Comparison of ENCODE assay signal across 12 mouse cellular contexts in genomic region chr16:62322809-62323208, GRCm38 (mm10).
A peak's percentile ranks its signal among the peaks of the same experiment; 100 is the strongest.
DNase-seq lines count a peak whose midpoint lies in the region; ATAC-seq and TF ChIP-seq lines count a peak whose summit lies in the region.
"Had no signal": no experiment of that assay in that cellular context is flagged by ENCODE, and none has a peak within 500 bp of the region (broad histone marks: within the 10 kb centered on the region; RNA-seq: fewer than 3 reads in every experiment).

No protein-coding gene starts in this region.

- no peaks in the 10 kb centered on the region for H3K27me3 ChIP-seq in embryonic facial prominence, embryonic 11.5 days (ENCODE audit: control insufficient read depth, insufficient read depth, low read length)
- no peaks in the 10 kb centered on the region for H3K27me3 ChIP-seq in embryonic facial prominence, embryonic 10.5 days (replicated peaks; ENCODE audit: low read depth, poor library complexity, severe bottlenecking)
- H3K27me3 ChIP-seq in kidney, postnatal 0 days (ENCODE audit: insufficient read depth, low read length), result no peaks in the 10 kb centered on the region
- H3K27me3 ChIP-seq: heart, embryonic 13.5 days; liver, embryonic 15.5 days had no signal

- ATAC-seq in embryonic facial prominence, embryonic 11.5 days (replicated peaks; ENCODE audit: insufficient number of reproducible peaks, low FRiP score, low TSS enrichment, low read depth), result 0 out of 2 replicates have a peak, but pooled peaks have one; percentile 44
- ATAC-seq in kidney, postnatal 0 days (replicated peaks; ENCODE audit: low FRiP score, low read depth), result no peak

- no peaks in the 10 kb centered on the region for H3K36me3 ChIP-seq in embryonic facial prominence, embryonic 11.5 days (replicated peaks; ENCODE audit: control insufficient read depth, insufficient read depth, low read depth, low read length)
- no peaks in the 10 kb centered on the region for H3K36me3 ChIP-seq in embryonic facial prominence, embryonic 10.5 days (replicated peaks)
- H3K36me3 ChIP-seq in kidney, postnatal 0 days (ENCODE audit: insufficient read depth, low read length), result no peaks in the 10 kb centered on the region
- H3K36me3 ChIP-seq: heart, embryonic 13.5 days; liver, embryonic 15.5 days had no signal

- DNase-seq in embryonic facial prominence, embryonic 11.5 days (ENCODE audit: low spot score), result no peak
- no peak for DNase-seq in embryonic facial prominence, embryonic 10.5 days (ENCODE audit: low spot score)
- peak; percentile 7 for DNase-seq in kidney, postnatal 0 days (ENCODE audit: low spot score)
- no peak for DNase-seq in kidney, adult 11 months
- peak; percentile 8 to 9 for DNase-seq in right cerebral cortex, postnatal 36 days (ENCODE audit: low spot score in 2 of 2)
- DNase-seq in right cerebral cortex, postnatal 14 days, result no peak
- DNase-seq in urinary bladder, postnatal 14 days (ENCODE audit: low spot score), result no peak
- DNase-seq in thymus, adult 18-20 months, result no peak
- DNase-seq: gastrocnemius, adult 2 months; thymus, postnatal 4 days had no signal

- H3K4me2 ChIP-seq in embryonic facial prominence, embryonic 11.5 days (ENCODE audit: low read depth, low read length), result no peak overlapping the region
- no peak overlapping the region for H3K4me2 ChIP-seq in kidney, postnatal 0 days (ENCODE audit: low read length)
- H3K4me2 ChIP-seq: heart, embryonic 13.5 days; liver, embryonic 15.5 days had no signal

- peak; percentile 51 for TF ChIP-seq CTCF in kidney, postnatal 0 days (IDR thresholded peaks at IDR 0.05; ENCODE audit: low read depth)

- no peaks in the 10 kb centered on the region for H3K9me3 ChIP-seq in embryonic facial prominence, embryonic 11.5 days (replicated peaks; ENCODE audit: control insufficient read depth, low read length)
- no peaks in the 10 kb centered on the region for H3K9me3 ChIP-seq in embryonic facial prominence, embryonic 10.5 days
- no peaks in the 10 kb centered on the region for H3K9me3 ChIP-seq in kidney, postnatal 0 days (replicated peaks; ENCODE audit: low read length)
- H3K9me3 ChIP-seq: heart, embryonic 13.5 days; liver, embryonic 15.5 days had no signal

- WGBS in embryonic facial prominence, embryonic 11.5 days, result 88% methylated on average over 1 of the region's 1 CpGs
- 76% methylated on average over 1 of the region's 1 CpGs for WGBS in embryonic facial prominence, embryonic 10.5 days
- WGBS in kidney, postnatal 0 days, result 90% methylated on average over 1 of the region's 1 CpGs

- H3K4me1 ChIP-seq in embryonic facial prominence, embryonic 11.5 days (ENCODE audit: control insufficient read depth, insufficient read depth, low read length), result no peaks in the 10 kb centered on the region
- no peaks in the 10 kb centered on the region for H3K4me1 ChIP-seq in embryonic facial prominence, embryonic 10.5 days
- H3K4me1 ChIP-seq in kidney, postnatal 0 days (replicated peaks; ENCODE audit: insufficient read depth, low read length), result no peaks in the 10 kb centered on the region
- H3K4me1 ChIP-seq: heart, embryonic 13.5 days; liver, embryonic 15.5 days had no signal

- no peak overlapping the region for H3K9ac ChIP-seq in embryonic facial prominence, embryonic 11.5 days (replicated peaks; ENCODE audit: low read length)
- no peak overlapping the region for H3K9ac ChIP-seq in kidney, postnatal 0 days (ENCODE audit: low read depth, low read length)
- H3K9ac ChIP-seq: heart, embryonic 13.5 days; liver, embryonic 15.5 days had no signal

- no peak overlapping the region for H3K27ac ChIP-seq in embryonic facial prominence, embryonic 11.5 days (replicated peaks; ENCODE audit: low read depth, low read length)
- H3K27ac ChIP-seq in embryonic facial prominence, embryonic 10.5 days (replicated peaks), result no peak overlapping the region
- no peak overlapping the region for H3K27ac ChIP-seq in kidney, postnatal 0 days
- H3K27ac ChIP-seq: gastrocnemius, adult 2 months; heart, embryonic 13.5 days; liver, embryonic 15.5 days had no signal

- no peak overlapping the region for H3K4me3 ChIP-seq in embryonic facial prominence, embryonic 11.5 days (ENCODE audit: low read depth, low read length)
- H3K4me3 ChIP-seq in embryonic facial prominence, embryonic 10.5 days, result no peak overlapping the region
- H3K4me3 ChIP-seq in kidney, postnatal 0 days (replicated peaks; ENCODE audit: low read depth, low read length), result no peak overlapping the region
- H3K4me3 ChIP-seq: gastrocnemius, adult 2 months; heart, embryonic 13.5 days; liver, embryonic 15.5 days had no signal

Comparison
In these comparisons a context has a peak if more than half of its experiments do, and no peak if none do; other contexts are left out.
1. DNase-seq: peak in kidney, postnatal 0 days (single experiment) and right cerebral cortex, postnatal 36 days (2 of 2); none in embryonic facial prominence, embryonic 11.5 days (single experiment), embryonic facial prominence, embryonic 10.5 days (single experiment), kidney, adult 11 months (single experiment), right cerebral cortex, postnatal 14 days (single experiment), urinary bladder, postnatal 14 days (single experiment) and thymus, adult 18-20 months (0 of 2).